Mouse (Mus musculus): ENCODE measurements around the gene Clasp1. TPM values are rescaled to one million over a fixed set of nuclear protein-coding genes. Genes with fewer than 3 reads are reported as not detected.

Gene Clasp1
- polyA plus RNA-seq, 1 experiment, result 14.8 TPM

DNA sequence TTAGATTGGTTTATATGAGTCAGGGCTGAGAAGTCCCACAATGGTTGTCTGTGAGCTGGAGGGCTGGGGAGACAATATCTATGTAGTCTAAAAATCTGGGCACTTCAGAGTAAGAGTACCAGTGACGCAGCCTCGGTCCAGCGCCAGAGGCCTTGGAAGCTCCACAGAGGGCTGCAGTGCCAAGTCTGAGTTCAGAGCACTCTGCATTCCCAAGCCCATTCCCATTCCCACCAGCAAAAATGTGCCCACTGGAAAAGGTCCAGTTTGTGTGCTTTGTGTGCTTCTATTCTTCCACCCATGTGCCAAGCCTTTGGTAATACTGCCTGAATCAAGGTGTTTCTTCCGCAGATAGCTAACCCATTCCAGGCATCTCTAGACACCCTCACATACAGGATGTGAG is 49.0 kb downstream of the Clasp1 start:
- H3K27me3 ChIP-seq (ENCODE audit: control insufficient read depth, insufficient read depth, low read length), result no peaks in the 10 kb centered on the region
- peaks cover 2% of the 10 kb centered on the region; the same call in 1 of the 2 replicates for H3K4me1 ChIP-seq (ENCODE audit: control insufficient read depth, insufficient read depth, insufficient read length)
- H3K36me3 ChIP-seq (ENCODE audit: control insufficient read depth, insufficient read depth, low read length), result 0 out of 2 replicates have a peak, but pooled peaks cover 1% of the 10 kb centered on the region
- DNase-seq (ENCODE audit: low read depth in 1 of 2, low spot score in 2 of 2), result no peak
- WGBS, result 87% methylated on average over 4 of the region's 4 CpGs
- TF ChIP-seq CTCF (IDR thresholded peaks at IDR 0.05; ENCODE audit: extremely low read depth, insufficient read depth, insufficient read length, insufficient replicate concordance), result no peak
- TF ChIP-seq POLR2A (IDR thresholded peaks at IDR 0.05; ENCODE audit: low read depth, low read length), result no peak
- H3K27ac ChIP-seq (ENCODE audit: insufficient read depth, low read length), result no peak overlapping the region
- no peak overlapping the region for H3K4me3 ChIP-seq (ENCODE audit: extremely low read depth, insufficient read depth, insufficient read length)

GRCm38 (mm10) chr1:118438332-118438731 is 49.5 kb downstream of the Clasp1 start:
- TF ChIP-seq CTCF (IDR thresholded peaks at IDR 0.05; ENCODE audit: extremely low read depth, insufficient read depth, insufficient read length, insufficient replicate concordance), result no peak
- no peak for TF ChIP-seq POLR2A (IDR thresholded peaks at IDR 0.05; ENCODE audit: low read depth, low read length)
- Histone ChIP-seq H3K4me1 (ENCODE audit: control insufficient read depth, insufficient read depth, insufficient read length) (peaks cover 2% of the 10 kb centered on the region; the same call in 1 of the 2 replicates), H3K27me3 (ENCODE audit: control insufficient read depth, insufficient read depth, low read length) (no peaks in the 10 kb centered on the region), H3K4me3 (ENCODE audit: extremely low read depth, insufficient read depth, insufficient read length) (no peak overlapping the region), H3K36me3 (ENCODE audit: control insufficient read depth, insufficient read depth, low read length) (0 out of 2 replicates have a peak, but pooled peaks cover 1% of the 10 kb centered on the region), H3K27ac (ENCODE audit: insufficient read depth, low read length) (no peak overlapping the region)
- no peak for DNase-seq (ENCODE audit: low read depth in 1 of 2, low spot score in 2 of 2)

DNA sequence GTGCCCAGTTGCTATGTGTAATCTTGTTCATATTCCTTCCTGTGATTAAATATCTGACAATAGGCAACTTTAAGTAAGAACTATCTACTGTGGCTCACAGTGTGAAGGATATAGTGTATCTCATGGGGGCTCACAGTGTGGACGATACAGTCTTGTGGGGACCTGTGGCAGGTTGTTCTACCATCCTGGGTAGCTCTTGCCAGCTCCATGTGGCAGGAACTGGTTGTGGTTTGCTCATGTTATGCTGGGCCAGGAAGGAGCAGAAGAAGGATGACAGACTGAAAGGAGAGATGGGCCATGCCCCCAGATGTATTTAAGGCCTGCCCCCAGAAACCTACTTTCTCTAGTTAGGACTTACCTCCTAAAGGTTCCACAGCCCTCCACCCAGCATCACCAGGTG is 51.7 kb downstream of the Clasp1 start:
- H3K27ac ChIP-seq (ENCODE audit: insufficient read depth, low read length), result no peak overlapping the region
- peaks cover 2% of the 10 kb centered on the region; the same call in 1 of the 2 replicates for H3K4me1 ChIP-seq (ENCODE audit: control insufficient read depth, insufficient read depth, insufficient read length)
- H3K27me3 ChIP-seq (ENCODE audit: control insufficient read depth, insufficient read depth, low read length), result no peaks in the 10 kb centered on the region
- 46% methylated on average over 1 of the region's 1 CpGs for WGBS
- 0 out of 2 replicates have a peak, but pooled peaks cover 1% of the 10 kb centered on the region for H3K36me3 ChIP-seq (ENCODE audit: control insufficient read depth, insufficient read depth, low read length)
- H3K4me3 ChIP-seq (ENCODE audit: extremely low read depth, insufficient read depth, insufficient read length), result no peak overlapping the region
- TF ChIP-seq POLR2A (IDR thresholded peaks at IDR 0.05; ENCODE audit: low read depth, low read length) (no peak), CTCF (IDR thresholded peaks at IDR 0.05; ENCODE audit: extremely low read depth, insufficient read depth, insufficient read length, insufficient replicate concordance) (no peak)
- DNase-seq (ENCODE audit: low read depth in 1 of 2, low spot score in 2 of 2), result no peak

DNA sequence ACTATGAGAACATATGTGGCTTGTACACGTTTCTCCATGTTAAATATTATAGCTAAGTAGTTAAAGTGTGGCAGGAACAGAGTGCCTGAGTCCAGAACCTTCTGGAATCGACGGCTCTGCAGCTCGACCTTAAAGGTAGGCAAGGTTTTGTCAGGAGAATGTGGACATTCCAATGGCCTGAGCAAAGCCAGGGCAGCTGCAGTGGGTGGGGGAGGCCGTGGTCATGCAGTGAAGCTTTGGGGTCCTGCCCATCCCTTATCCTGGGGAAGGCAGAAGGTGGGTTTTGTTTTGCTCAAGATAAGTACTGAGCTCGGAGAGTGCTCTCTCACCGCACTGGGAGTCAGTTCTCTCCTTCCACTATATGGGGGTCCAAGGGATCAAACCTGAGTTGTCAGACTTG is 55.6 kb downstream of the Clasp1 start:
- Histone ChIP-seq H3K4me3 (ENCODE audit: extremely low read depth, insufficient read depth, insufficient read length) (no peak overlapping the region), H3K36me3 (ENCODE audit: control insufficient read depth, insufficient read depth, low read length) (no peaks in the 10 kb centered on the region), H3K27ac (ENCODE audit: insufficient read depth, low read length) (no peak overlapping the region), H3K27me3 (ENCODE audit: control insufficient read depth, insufficient read depth, low read length) (no peaks in the 10 kb centered on the region), H3K4me1 (ENCODE audit: control insufficient read depth, insufficient read depth, insufficient read length) (peaks cover 17% of the 10 kb centered on the region)
- WGBS, result 90% methylated on average over 7 of the region's 7 CpGs
- no peak for DNase-seq (ENCODE audit: low read depth in 1 of 2, low spot score in 2 of 2)
- TF ChIP-seq POLR2A (IDR thresholded peaks at IDR 0.05; ENCODE audit: low read depth, low read length), result no peak
- TF ChIP-seq CTCF (IDR thresholded peaks at IDR 0.05; ENCODE audit: extremely low read depth, insufficient read depth, insufficient read length, insufficient replicate concordance), result no peak

DNA sequence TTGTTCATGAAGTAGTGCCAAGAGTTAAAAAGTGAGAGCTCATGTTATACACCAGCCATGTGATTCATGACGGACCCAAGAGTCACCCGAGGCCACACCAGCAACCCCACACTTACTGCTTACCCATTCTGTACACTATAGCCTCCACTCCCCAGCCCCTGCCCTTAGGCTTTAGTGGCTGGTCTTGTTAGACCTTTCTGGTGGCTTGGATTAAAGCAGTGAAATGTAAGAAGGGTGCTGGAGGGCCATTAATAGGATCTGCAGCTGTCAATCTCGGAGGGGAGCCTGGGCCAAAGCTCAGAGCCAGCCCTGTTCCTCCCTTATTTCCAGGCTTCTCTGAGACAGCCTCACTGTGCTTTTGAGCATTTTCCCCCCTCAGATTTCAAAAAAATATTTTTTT is 56.1 kb downstream of the Clasp1 start:
- Histone ChIP-seq H3K36me3 (ENCODE audit: control insufficient read depth, insufficient read depth, low read length) (no peaks in the 10 kb centered on the region), H3K27ac (ENCODE audit: insufficient read depth, low read length) (no peak overlapping the region), H3K4me1 (ENCODE audit: control insufficient read depth, insufficient read depth, insufficient read length) (peaks cover 17% of the 10 kb centered on the region), H3K27me3 (ENCODE audit: control insufficient read depth, insufficient read depth, low read length) (no peaks in the 10 kb centered on the region), H3K4me3 (ENCODE audit: extremely low read depth, insufficient read depth, insufficient read length) (no peak overlapping the region)
- TF ChIP-seq CTCF (IDR thresholded peaks at IDR 0.05; ENCODE audit: extremely low read depth, insufficient read depth, insufficient read length, insufficient replicate concordance) (no peak), POLR2A (IDR thresholded peaks at IDR 0.05; ENCODE audit: low read depth, low read length) (no peak)
- DNase-seq (ENCODE audit: low read depth in 1 of 2, low spot score in 2 of 2), result no peak
- WGBS, result 88% methylated on average over 3 of the region's 3 CpGs

GRCm38 (mm10) chr1:118445441-118445840 is 56.6 kb downstream of the Clasp1 start:
- H3K36me3 ChIP-seq (ENCODE audit: control insufficient read depth, insufficient read depth, low read length), result no peaks in the 10 kb centered on the region
- WGBS, result 80% methylated on average over 6 of the region's 6 CpGs
- peaks cover 17% of the 10 kb centered on the region for H3K4me1 ChIP-seq (ENCODE audit: control insufficient read depth, insufficient read depth, insufficient read length)
- H3K4me3 ChIP-seq (ENCODE audit: extremely low read depth, insufficient read depth, insufficient read length), result no peak overlapping the region
- H3K27ac ChIP-seq (ENCODE audit: insufficient read depth, low read length), result no peak overlapping the region
- TF ChIP-seq CTCF (IDR thresholded peaks at IDR 0.05; ENCODE audit: extremely low read depth, insufficient read depth, insufficient read length, insufficient replicate concordance) (no peak), POLR2A (IDR thresholded peaks at IDR 0.05; ENCODE audit: low read depth, low read length) (no peak)
- DNase-seq (ENCODE audit: low read depth in 1 of 2, low spot score in 2 of 2), result no peak
- H3K27me3 ChIP-seq (ENCODE audit: control insufficient read depth, insufficient read depth, low read length), result no peaks in the 10 kb centered on the region

DNA sequence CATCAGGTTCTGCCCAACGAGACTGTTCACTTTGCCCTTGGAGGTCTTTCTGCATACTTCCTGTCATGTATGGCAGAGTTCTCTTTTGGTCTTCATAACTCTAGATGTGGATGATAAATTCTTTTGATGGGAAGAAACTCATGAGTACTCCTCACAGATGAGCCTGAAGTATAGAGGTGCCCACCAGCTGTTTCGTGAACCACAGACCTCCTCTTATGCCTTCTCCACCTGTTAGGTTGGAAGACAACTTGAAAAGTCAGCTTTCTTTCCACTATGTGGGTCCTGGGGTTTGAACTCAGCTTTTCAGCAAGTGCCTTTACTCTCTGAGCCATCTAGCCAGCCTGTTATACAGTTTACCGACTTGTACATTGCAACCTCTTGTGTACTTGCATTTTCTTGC is 57.1 kb downstream of the Clasp1 start:
- 65% methylated on average over 3 of the region's 3 CpGs for WGBS
- Histone ChIP-seq H3K36me3 (ENCODE audit: control insufficient read depth, insufficient read depth, low read length) (no peaks in the 10 kb centered on the region), H3K4me3 (ENCODE audit: extremely low read depth, insufficient read depth, insufficient read length) (no peak overlapping the region), H3K27me3 (ENCODE audit: control insufficient read depth, insufficient read depth, low read length) (no peaks in the 10 kb centered on the region), H3K4me1 (ENCODE audit: control insufficient read depth, insufficient read depth, insufficient read length) (peaks cover 17% of the 10 kb centered on the region), H3K27ac (ENCODE audit: insufficient read depth, low read length) (no peak overlapping the region)
- no peak for DNase-seq (ENCODE audit: low read depth in 1 of 2, low spot score in 2 of 2)
- TF ChIP-seq CTCF (IDR thresholded peaks at IDR 0.05; ENCODE audit: extremely low read depth, insufficient read depth, insufficient read length, insufficient replicate concordance), result no peak
- no peak for TF ChIP-seq POLR2A (IDR thresholded peaks at IDR 0.05; ENCODE audit: low read depth, low read length)

Data from spleen, adult 2 months (tissue).